Mouse (Mus musculus) adrenal gland (tissue): ENCODE data around the gene Gm17571.

Experiments used
- intact Hi-C: fragments of 180-260 bp; cut with DNase I; formaldehyde crosslinking; loops from one replicate; pipeline ENCODE4 v1.15.1; 2025
- long read RNA-seq, 2 experiments: library from polyadenylated mRNA; unstranded; transcript quantifications; one replicate each; pipeline ENCODE4 v2.0.0; 2020; ENCODE audit warnings: borderline replicate concordance in 1 of 2; ENCODE audit not compliant: insufficient replicate concordance in 1 of 2

The Gm17571 gene
- long read RNA-seq, experiment 1: 0 reads
- long read RNA-seq, experiment 2: 0 reads

DNA sequence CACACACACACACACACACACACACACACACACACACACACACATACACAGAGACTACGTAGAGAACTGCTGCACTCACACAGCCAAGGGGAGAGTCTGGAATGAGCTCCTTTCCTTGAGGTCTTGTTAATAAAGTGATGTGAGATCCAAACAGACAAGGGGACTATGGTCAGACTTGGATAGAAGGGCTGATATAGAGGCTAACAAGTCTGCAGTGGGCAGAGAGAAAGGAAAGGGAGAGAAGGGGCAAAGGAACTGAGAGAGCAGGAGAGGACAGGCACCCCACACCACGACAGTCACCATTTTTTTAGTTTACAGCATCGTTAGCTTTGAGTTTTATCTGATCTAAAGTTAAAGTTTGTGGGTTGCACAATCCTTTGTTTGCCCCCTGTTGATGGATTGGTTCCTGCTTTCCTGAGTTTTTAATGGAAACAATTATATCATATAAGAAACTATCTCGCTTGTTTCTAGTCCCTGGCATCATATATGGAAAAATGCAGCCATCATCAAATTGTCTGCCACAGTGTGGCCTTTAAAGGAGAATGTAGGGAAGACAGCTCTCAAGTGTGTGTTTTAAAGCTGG is at the start of gene Gm17571:
Gm17571 (minus strand) TSS at position 51 of the 583 bp plus-strand sequence.
- intact Hi-C loops: no loop called here

DNA sequence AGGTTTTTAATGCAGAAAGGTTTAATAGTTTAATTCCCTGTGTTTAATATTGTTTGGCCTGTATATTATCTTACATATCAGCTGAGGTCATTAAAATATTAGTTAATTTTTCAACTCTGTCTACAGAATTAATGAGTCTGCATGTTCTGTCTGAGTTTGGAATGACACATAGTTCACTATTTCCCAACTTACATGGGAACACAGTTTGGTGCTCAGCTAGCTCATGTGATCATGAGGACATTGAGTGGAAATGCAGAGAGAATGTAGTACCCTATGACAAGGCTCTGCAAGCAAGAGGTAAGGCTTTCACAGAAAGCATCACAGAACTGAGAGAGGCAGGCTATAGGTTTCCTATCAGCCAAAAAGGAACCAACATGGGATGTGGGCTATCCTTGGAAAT is 49.0 kb upstream of the Gm17571 start:
- intact Hi-C loops: no loop called here

DNA sequence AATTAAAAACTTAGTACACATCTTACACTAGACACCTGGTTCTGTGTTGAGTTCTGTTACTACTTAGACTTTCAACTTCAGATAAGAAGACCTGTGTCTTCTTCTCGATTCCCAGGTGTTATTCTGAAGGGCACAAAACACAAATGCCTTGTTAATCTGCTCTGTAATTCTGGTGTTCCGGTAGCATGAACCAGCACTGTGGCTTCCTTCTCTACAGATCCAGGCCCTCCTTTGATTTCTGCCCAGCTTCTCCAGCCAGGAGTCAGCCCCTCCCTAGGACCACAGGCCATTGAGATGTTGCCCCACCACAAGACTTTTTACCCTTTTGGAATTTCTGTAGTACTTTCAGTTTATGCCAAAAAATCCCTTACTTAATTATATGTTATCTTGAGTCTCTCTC is 47.2 kb upstream of the Gm17571 start:
- intact Hi-C loops: no loop called here

DNA sequence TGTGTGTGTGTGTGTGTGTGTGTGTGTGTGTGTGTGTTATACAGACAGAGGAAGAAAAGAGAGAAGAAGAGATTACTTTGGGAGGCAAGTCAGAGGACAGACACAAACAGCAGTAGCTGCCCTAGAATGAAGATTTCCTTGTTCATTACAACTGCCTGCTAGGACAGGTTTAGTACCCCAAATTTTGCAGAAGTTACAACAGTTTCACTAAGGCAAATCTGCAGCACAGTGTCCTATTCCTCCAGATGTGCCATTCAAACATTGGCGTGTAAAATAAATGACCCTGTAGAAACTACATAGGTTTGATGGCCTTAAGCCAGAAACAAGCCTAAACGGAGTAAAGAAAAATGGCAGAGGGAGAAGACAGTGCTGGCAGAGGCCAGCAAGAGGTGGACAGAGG is 46.3 kb upstream of the Gm17571 start:
- intact Hi-C loops: no loop called here

DNA sequence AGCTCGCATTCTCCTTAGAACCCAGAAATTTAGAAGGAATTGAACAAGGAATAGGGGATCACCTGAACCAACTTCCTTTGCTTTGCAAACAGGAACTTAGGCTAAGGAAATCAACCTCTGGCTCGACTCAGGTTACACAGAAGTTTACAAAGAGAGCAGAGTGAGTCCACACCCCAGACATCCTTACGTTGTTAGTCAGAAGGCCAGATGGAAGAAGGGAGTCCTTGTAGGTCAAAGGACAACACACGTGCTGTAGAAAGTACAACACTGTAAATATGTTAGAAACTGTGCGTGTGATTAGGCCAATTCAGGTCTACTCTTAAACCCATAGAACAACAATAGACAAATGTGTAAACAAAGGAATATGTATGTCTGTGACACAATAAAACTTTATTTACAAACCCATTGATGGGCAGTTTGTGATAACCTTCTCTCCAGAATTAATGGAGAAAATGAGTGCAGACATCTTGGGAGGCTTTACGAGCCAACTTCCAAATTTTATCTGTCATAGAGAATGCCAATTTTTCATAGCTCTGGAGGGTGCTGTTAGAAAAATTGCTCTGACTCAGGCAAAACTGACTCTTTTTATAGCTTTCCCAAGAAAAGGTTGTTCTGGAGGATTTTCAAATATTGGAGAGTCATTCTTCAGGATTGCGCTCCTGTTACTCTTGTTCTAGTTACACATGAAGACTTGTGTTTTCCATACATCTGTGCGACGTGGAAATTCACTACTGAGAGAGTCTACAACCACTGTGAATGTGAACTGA is 45.5 kb upstream of the Gm17571 start:
- intact Hi-C loops: no loop called here

DNA sequence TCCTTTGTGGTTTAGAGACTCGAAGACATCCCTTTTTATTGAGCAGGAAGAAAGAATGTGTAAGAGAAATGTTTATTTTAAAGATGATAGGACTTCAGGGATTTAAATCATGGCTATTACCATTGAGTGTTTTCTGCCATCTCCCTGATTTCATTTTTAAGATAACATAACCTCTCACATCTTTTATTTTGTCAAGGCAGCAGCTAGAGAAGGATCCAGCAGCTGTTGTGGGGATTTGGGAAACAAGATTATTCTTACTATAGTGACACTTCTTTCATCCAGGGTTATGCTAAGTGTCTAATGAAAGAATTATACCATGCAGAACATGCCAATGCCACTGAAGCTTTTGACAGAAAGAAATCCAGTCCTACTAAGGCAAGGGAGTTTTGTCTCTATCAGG is 44.6 kb upstream of the Gm17571 start:
- intact Hi-C loops: no loop called here

DNA sequence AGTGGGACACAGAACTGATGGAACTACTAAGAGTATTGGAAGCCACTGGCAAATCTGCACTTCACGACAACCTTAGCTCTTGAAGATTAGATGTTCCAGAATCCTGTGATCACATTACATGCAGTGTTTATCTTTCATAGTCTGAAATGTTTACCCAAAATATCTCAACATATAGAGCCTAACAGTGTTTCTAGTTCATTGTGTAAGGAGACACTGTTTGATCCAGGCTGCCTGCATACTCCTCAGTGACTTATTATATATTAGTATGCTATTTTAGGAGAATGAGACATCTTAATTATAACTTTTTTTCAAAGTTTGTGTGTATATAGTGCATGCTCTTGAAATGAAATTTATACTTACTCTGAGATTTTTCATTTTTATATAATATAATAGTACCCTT is 39.4 kb upstream of the Gm17571 start:
- intact Hi-C loops: no loop called here

DNA sequence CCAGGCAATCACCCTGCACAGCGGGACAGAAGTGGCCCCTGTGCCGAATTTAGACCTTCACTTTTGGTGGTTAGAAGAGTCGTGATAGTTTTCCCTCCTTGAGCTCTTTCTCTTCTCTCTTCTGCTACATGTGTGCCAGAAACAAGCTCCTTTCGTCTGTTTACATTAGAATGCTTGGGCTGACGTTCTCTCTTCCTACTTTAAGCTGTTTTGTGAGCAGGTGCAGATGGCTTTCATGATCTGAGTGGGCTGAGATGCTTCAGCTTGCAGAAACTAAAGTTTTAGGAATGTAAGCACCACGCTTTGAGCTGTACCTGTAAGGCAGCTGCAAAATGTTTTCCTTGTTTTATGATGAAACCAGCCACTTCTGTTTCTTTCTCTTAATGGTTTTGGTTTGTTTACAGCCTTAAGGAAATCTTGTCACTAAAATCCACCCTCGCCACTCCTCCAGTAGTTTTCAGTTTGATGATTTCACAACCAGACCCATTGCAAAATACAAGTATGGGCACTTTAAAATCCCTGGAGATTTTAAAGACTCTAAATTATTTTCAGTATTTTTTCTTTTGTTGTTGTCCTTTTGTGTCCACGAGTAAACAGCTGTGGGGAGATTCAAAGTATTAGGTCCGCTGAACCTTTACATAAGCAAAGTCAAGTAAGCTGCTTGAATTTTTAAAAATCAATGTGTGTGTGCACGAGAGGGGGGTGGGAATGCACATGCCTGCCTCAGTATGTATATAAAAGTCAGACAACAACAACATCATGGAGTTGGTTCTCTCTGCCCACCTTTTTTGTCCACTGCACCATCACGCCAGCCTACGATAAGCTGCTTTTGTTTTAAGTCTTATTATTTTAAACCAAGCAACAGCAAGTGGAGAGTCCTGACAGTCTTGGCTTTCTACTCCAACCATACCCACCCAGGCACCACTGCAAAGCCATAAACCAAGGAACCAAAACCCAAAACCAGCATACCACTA is 38.0 kb upstream of the Gm17571 start:
- intact Hi-C loops: no loop called here

DNA sequence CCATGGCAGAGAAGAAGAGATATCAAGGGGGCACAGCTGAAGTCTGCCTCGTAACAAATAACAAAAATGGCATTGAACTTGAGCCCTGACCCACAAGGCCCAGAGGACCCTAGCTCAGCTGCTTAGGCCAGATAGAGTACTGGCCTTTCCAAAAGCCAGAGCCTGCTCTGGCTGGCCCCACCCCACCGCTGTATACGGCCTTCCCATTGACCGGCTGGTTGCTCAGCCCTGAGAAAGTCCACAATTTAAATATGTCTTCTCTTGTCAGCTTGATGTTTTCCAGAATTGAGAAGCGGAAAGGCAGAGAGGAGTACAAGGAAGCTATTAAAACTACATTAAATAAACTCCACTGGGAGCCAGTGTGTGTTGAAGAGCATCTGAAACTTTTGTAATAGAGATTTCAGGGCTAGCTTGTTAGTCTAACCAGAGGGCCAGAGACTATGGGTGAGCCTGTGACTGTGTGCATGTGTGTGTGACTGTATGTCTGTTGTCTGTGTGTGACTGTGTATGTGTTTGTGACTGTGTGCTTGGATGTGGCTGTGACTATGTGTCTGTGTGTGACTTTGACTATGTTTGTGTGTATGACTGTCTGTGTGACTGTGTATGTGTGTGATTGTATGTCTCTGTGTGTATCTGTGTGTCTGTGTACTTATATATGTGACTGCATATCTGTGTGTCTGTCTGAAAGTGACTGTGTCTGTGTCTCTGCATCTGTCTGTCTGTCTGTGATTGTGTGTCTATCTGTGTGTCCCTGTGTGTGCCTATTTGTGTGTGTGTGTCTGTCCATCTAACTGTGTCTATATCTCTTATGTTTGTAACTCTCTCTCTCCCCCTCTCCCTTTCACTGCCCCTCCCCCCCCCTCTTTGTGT is 36.9 kb upstream of the Gm17571 start:
- intact Hi-C loops: no loop called here

DNA sequence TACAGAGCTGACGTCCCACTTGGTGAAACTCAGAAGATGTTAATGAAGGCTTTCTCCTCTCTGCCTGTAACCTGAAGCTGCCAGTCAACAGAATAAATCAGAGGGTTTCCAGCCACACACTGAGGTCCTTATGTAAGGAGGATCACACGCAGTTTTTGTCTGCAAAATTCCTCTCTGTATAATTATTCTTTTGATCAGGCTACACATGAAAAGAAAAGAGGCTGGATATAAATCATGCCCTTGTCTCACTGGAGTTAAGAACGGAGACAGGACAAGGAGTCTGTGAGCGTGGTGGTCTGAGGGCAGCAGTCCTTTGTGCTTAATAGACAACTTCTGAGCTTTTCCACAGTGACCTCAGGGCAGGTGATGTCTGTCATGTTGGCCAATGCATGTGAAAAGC is 32.7 kb upstream of the Gm17571 start:
- intact Hi-C loops: no loop called here

DNA sequence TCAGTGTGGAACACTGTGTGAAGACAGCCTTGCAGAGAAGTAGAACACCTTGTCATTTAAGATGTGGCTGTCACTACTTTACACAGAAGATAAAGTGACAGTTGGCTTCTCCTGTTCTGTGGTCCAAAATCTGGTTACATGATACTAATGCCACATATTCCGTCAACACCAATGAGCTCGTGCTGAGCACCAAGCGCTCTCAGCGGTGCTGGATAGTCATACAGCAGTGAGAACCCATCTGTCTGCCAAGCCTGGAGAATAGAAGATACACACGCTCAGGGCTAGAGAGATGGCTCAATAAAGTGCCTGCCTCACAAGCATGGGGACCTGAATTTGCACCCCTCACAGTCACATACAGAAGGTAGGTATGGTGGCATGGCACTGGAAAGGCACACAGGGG is 28.4 kb upstream of the Gm17571 start:
- intact Hi-C loops: no loop called here

DNA sequence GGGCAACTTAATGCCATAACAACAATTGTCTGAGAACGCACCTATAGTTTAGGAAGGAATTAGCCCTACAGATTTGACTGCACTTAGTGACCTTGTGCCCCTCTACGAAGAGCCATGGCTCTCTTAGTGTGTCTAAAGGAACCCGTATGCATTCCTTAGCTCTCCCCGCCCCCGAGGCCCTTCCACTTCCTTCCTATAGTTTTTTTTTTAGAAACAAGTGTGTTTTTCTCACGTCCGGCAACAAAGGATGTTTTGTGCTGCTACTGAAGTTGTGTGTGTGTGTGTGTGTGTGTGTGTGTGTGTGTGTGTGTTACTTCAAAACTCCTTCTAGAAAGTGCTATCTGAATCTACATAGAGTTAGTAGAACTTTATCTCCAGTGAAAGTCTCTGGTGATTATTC is 23.5 kb upstream of the Gm17571 start:
- intact Hi-C loops: no loop called here

DNA sequence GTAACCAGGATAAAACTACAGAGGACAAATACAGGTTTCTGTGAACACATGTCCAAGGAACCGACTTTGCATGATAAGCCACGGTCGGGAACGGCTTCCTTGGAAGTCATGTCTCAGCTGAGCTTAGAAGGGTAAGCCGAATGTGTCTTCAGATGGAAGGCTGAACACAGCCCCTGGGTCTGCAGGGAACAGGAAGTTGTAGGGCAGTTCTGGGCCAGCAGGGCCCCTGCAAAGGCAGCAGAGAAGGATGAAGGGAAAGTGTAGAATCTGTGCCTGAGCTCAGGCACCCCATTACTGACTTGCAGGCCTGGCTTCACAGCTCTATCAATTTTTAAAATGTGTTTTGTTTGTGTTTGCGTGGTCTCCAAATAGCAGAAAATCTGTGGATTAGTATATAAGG is 22.2 kb upstream of the Gm17571 start:
- intact Hi-C loops: no loop called here

DNA sequence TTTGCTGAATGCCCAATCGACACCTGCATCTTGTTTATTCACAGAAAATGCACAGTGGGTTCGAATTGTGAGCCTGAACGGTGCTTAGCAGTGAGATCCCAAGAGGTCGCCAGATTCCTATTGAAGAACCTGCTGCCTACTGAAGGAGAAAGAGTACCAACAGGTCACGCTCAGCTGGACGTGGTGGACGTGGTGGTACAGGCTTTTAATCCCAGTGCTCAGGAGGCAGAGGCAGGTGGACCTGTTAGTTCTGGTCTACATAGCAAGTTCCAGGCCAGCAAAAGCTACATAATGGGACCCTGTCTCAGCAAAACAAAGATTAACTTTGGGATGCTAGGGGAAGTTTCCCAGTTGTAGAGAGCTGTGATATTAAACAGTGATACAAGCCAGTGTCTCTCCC is 21.2 kb upstream of the Gm17571 start:
- intact Hi-C loops: no loop called here

DNA sequence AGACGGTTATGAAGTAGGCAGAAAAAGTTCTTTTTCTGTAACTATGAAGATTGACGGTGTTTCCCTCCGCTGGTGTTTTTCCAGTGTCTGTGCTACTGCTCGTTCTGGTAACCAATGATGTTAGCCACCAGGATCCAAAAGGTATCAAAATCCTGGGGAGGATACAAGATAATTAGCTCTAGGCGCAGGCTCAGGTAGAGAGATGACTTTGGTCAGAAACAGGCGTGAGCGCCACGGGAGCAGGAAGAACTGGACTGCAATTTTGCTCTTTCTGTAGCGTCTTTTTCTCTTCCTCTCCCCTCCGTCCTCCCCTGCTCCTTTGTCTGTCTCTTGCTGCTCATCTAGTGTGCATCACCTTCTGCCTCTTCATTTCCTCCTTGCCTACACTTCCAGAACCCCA is 20.3 kb upstream of the Gm17571 start:
- intact Hi-C loops: no loop called here

DNA sequence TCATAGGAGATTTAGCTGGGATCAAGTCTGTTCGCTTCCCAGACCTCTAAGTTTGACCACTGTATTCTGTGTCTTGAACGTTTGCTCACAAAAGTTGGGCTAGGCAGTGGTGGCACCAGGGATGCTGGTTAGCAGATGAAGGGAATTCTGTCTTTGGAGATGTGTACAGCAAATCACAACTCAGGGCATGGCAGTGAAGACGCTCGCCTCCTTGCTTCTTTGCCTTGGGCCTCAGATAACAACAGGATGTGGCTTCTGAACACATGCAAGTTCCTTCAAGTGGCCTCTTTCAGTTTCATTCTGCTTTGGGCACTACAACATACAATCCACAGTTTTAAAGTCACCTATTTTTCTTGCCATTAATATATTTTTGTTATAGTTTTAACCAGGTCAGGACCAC is 19.8 kb upstream of the Gm17571 start:
- intact Hi-C loops: no loop called here

DNA sequence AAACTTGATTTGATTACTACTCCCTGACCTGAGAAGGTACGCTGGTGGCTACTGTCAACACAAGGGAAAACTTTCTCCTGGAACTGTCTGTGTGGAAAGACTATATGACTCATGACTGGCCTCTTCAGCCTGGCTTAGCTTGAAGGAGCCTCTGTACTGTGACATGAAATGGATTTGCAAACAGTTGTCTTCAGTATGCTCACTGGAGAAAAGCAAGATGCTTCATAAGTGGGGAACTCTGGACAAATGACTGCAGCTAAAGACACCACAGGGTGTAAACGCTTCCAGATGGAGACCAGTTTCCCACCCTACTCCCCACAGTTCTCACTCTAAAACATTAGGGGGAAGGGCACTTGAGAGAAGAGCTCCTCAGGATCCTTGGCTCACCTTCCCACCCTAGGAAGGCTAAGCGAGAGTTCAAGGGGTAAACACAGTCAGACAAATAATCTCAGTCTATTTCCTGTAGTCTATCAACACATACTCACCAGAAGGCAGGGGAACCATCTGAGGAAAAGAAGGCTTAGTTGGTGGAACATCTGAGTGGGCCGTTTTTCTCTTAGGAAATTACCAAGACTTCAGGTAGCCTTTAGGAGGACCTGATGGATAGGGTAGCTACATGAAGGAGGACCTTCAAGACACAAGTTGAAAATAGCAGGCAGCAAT is 18.9 kb upstream of the Gm17571 start:
- intact Hi-C loops: no loop called here

DNA sequence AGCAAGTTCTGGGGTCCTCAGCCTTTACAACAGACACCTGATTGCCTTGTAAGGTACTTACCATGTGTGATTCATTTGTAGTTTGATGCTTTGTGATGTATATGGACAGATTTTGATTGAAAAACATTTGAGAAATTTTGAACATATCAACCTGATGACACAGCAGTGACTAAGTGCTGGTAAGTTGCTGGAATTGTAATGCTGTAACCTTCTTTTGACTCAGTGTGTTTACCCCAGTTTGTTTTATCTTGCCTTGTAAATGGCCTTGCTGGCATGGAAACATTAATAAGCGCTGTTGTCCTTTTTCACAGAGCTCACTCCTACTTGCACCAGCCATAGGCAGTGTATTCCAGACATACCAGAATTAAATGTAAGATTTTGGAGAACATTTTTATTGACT is 14.4 kb upstream of the Gm17571 start:
- intact Hi-C loops: no loop called here

DNA sequence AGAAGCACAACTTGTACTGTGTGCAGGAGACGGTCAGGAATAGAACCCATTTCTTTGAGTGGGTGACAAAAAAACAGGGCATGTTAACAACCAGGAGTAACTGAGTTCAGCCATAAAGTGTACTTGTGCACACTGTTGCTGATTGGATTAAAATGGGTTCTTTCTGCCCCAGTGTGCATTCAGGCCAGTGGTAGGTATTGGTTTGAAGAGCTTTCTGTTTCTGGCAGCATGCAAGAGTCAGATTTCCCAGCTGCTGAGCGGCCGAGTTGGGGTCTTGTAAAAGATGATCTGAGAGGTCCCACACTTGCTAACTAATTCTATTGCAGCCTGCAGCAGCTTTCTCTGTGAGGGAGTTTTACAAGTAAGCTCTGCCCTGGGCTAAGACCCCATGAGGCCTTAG is 13.5 kb upstream of the Gm17571 start:
- intact Hi-C loops: no loop called here

DNA sequence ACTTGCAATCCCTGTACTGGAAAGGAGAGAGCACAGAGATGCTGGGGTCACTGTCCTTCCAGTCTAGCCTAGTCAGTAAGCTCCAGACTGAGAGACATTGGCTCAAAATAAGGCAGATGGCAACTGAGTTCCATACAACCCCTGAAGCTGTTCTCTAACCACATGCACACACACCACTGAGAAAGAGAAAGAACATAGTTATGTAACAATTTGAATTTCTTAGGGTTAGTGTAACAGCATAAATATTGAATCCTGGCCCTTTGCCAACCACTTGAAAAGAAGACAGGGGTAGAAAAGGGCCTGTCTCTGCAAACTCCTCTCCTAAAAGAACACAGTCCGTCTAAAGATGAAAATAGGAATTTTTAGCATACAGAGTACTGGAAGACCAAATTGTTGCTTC is 12.8 kb upstream of the Gm17571 start:
- intact Hi-C loops: no loop called here

DNA sequence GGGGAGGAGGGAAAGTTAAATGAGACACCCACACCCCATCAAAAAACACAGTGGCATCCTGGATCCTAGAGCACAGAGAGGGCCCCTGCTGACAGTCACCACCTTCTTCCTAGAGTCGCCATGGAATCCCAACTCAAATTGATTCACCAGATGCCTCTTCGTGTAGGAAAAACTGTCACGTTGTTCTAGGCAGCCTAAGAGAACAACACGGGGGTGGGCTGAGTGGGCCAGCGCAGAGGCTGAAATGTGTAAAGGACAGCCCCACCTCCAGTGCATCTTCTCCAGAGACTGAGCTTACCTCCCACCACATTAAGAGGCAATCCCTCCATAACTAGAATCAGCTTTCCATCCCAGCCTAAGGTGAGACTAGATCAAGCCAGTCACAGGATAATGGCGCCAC is 11.2 kb upstream of the Gm17571 start:
- intact Hi-C loops: no loop called here
